Mouse (Mus musculus) hindlimb bud, embryonic 11.5 days (tissue): ENCODE measurements around the gene Tax1bp1.

Experiments used
- DNase-seq: peaks from one replicate; pipeline ENCODE4 v3.0.0-alpha.2; 2012; ENCODE audit warnings: low read depth, low spot score; ENCODE audit errors: extremely low spot score

Tax1bp1 gene

DNA sequence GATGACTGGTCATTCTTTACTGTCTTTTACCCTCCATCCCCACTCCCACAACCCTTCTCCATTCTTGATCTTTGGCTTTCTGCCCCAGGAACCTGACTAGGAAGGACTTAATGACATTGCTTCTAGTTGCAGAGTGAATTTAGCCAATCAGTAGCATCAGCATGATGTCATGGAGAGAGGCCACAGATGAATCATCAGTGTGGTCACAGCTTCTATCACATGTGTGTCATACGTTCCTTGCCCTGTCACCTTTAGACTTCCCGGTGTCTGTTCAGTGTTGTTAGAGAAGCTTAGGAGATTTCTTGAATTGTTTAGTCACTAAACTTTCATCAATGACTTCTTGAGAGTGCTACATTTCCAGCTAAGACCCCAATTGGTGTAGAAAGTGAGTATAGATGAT is 10.3 kb upstream of the Tax1bp1 start:
- DNase-seq, result no peak

DNA sequence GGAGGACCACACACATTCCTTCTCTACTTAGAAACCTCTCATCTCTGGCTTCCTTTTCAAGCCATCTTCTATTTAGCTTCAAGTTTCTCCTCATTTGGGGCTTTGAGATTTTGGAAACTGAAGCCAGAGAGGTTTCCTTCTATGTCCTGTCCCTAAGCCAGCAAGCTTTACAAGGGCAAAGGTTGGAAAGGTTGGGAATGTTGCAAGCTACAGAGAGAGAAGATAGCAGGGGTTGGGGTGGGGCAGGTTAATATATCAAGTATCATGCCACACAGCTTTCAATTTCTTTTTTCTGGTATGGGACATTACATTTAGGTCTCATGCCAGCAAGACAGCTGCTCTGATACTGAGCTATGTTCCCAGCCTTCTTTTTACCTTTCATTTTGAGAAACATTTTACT is 8.2 kb upstream of the Tax1bp1 start:
- no peak for DNase-seq

DNA sequence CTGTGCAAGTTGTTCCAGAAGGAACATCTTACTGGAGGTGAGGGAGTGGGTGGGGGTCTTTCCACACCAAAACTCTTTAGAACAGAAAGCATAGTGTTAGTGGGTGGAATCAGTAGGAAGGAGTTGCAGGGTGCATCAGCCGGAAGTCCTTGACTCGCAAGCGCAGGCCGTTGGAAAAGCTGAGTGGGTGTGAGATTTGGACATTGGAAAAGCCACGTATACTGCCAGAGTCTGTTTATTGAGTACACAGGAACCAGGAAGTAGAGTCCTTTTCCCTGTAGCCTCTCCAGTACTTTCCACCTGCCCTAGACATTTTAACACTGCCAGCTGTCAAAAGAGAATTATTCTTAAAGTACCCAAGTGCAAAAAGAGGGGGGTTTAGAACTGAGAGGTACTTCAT is 5.7 kb upstream of the Tax1bp1 start:
- no peak for DNase-seq

DNA sequence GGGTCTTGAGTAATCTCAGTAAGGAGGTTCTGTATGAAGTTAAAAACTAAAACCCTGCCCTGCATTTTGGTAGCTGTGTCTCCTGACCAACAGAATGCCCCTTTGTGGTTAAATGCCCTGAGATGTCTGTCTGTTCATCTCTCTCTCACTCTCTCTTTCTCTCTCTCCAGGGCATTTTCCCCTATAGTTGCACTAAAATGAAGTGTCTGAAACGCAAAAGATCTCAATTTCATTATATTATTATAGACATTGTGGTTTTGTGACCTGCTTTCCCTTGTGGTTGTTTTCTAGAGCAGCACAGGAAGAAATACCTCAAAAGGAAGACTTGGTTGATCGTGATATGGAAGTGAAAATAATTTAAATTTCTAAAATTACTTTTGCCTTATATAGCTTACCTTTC is 966 bp upstream of the Tax1bp1 start:
- no peak for DNase-seq

DNA sequence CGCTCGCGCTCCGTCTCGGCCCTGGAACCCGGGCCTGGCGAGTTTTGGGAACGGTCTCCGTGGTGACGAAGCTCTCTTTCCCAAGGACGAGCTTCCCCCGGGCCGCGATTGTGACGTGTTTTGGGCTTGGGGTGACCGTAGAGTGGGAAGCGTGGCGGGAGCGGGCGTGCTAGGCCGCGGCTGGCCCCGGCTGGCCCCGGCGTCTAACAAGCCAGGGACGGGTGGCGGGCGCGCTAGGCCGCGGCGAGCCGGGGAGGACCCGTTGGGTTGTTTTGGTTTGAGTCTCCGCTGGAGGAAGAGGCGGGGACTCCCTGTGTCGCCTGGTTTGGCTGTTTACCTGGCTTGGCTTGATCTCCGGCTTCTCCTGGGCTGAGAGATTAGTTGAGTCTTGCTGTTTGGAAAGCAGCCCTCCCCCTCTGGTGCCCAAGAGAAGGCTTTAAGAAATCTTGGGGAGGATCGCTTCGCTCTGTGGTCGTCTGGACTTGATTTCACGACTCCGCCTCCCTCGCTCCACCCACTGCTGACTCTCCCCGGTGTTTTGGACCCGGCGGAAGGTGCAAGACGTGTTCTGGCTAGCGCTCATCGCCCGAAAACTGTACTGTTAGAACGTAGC is 474 bp downstream of the Tax1bp1 start:
- DNase-seq, result no peak

DNA sequence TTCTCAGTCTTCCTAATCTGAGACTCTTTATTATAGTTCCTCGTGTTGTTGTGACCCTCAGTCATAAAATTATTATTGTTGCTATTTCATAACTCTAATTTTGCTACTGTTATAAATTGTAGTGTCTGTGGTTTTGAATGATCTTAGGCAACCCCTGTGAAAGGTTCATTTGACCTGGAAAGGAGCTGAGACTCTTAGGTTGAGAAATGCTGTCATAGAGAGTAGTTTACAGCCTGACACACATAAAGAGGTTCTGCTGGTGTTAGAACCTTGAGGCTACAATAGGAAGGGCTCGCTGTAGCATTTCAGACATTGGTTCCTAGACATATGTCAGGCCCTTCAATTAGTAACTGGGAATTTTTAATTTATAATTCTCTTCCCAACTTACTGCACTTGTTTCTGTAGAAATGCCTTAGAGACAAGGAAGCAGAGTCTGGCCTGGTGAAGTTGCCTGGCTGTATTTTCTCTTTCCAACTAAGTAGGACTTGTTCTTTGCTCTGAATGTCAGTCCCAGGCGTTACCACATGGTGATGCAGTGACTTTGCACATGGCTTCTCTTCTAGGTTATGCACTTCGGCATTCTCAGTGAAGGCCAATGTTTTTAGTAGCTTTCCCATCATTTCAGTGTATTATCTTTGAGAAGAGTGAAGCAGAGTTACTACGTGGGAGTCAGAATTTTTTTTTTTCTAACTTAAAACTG is 4.1 kb downstream of the Tax1bp1 start:
- DNase-seq, result no peak

DNA sequence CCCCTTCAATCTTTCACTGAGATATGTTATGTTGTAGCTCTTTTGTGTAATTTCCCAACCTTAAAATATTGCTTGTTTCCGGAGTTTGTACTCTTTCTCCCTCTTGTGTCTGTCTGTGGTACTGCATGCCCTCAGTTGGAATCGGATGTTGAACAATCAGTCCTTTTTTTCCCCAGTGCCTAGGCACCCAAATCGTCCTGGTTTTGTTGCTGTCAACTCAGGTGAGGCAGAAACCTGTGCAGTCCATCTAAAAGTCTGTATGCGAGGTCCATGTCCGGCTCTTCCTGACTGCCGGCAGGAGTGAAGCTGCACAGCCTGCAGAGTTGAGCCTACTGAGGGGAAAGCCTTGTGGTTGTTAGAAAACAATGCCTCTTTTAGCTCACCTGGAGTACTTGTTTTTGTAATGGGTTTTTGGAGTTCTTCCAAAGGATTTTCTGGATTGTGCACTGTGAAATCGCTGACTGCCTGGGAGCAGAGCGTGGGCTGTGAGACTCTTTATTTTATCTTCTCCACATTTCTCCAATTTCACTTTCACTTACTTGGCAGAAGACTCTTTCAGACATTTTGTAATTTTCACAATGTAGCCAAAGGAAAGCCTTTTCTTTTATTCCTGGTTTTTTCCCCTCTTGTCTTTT is 11.4 kb downstream of the Tax1bp1 start:
- peak; percentile 66 for DNase-seq

DNA sequence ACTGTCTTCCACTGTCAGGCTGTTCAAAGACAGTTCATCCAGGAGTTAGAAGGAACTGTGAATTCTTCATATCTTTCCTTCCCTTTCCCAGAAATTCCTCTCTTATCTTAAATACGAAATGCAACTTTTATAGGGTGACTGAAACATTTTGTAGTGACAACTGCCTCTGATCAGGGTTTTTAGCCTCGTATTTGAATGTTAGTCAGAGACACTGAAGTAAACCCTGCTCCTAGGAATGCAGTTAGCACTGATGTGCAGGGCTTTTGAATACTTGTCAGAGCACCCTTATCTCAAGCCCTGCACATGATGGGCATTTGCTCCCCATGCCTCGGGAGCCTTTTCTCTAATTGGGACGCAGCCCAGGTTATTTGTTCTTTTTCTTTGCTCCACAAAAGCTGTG is 16.8 kb downstream of the Tax1bp1 start:
- DNase-seq, result no peak

DNA sequence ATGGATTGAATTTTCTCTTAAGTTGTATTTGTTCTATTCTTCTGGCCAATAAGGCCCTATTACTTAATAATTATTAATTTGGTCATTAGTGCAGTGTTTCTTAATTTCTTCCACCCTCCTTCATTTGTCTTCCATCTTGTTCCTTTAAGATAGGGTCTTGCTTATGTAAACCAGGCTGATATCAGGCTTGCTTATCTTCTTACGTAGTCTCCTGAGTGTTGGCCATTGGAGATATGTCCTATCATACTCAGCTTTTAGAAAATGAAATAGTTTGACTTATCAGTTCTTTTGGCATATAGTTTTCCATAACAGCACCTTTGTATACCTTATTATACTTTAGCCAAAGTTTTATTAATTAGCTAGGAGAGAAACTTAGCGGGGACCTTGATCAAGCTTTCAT is 21.1 kb downstream of the Tax1bp1 start:
- DNase-seq, result no peak

DNA sequence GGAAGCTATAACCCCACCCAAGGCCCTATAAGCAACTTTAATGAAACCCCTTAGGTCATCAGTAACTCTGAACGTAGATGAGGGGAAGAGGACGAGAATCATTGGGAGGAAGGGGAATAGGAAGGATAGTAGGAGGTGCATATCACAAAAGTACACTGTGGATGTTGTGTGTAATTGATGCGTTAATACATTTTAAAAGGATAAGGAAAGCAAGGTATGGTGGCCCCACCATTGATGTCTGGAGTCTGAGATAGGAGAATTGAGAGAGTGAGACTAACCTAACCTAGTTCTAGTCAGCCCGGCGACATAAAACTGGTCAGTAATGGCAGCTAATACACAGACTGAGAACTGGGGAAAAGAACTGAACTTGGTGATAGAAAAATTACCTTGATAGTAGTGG is 39.3 kb downstream of the Tax1bp1 start:
- no peak for DNase-seq

DNA sequence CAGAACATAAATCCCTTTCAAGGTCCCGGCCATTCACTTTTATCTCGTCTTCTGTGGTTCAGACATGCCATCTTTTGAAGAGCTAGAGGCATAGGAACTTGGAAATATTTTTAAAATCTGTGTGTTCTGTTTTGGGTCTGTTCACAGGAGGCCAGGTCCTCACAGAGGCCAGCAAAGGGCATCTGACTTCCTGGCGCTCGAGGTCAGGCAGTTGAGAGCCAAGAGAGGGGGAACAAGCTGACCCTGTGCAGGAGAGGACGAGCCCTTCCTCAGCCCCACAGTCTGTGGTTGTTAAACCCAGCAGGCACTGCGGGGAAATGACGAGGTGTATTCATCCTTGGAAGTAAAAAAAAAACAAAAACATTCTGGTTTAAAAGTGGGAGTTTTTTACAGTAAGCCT is 51.7 kb downstream of the Tax1bp1 start:
- no peak for DNase-seq

DNA sequence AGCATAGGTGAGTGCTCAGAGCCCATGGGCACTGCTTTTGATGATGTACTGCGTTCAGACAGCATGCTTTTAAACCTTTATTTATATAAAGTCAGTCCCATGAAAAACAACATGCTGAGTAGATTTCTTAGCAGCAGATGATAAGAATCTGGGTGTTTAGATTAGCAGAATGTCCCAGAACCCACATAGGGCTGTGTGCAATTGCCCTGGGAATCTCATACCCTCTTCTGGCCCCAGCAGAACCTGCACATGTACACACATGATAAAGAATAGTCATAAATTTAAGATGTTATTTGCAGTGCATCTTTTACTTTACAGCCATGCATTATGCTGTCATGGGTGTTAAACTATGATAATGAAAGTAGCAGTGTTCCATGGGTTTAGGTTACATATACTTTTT is 57.3 kb downstream of the Tax1bp1 start:
- DNase-seq, result no peak

DNA sequence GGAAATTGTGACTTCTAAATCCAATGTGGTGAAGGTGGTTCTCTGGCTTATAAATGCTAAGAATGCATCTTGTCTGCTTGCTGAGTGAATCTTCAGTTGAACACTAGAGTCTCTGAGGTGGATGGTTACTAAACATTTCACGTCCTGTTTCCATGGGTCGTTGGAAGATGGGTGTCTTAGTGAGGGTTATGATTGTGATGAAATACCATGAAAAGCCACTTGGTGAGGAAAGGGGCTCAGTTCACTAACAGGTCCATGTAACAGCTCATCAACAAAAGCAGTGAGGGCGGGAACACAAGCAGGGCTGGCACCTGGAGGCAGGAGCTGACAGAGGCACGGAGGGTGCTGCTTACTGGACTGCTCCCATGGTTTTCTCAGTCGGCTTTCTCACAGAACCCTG is 59.6 kb downstream of the Tax1bp1 start:
- no peak for DNase-seq

DNA sequence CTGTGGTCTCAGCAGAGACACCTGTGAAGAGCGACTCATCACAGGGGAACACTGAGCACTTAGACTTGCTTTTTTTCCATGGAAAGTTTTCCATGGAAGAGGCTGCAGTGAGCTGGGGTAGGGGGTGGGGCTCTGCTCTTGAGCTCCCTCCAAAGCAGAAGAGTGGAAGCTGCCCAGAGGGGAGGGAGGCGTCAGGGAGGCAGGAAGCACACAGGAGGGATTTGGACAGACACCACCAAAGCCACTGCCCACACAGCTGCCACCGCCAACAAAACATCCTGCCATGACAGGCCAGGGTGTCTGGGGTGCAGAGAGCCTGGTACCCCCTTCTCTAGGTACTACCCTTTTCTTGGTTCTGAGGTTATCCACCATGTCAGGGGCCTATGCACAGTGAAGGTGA is 61.8 kb downstream of the Tax1bp1 start:
- no peak for DNase-seq

DNA sequence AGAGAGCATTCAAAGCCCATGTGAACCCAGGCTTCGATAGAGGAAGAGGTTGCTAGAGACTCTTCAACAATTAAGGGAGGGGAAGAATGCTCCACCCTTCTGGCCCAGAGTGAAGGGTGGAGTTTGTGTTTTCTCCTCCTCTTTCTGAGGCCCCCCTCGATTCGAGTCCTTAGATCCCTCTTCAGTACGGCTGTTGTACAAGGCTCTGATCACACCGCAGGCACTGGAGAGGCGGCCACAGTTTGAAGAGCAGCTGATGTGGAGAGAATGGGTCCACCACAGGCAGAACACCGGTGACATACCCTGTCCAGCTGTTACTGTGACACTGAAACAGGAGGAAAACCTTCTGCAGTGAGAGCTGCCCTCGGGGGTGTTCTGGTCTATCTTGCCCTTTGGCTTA is 62.4 kb downstream of the Tax1bp1 start:
- DNase-seq, result no peak

DNA sequence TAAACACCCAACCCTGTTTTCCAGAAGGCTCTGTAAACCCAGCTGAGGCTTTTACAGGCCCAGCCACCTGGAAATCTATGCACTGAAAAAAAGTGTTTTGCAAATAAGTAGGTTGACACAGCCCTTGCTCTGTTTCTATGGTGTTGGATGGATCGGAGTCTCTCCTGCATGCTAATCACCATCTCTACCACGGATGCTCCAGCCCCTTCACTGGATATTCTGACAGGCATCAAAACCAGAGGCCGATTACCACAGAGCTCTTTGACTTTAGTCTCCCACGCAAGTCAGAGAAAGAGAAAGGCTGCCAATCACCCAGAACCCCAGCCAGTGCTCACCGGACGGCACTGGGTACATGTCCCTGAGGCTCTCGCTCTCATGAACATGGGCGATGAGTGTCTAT is 63.5 kb downstream of the Tax1bp1 start:
- no peak for DNase-seq

DNA sequence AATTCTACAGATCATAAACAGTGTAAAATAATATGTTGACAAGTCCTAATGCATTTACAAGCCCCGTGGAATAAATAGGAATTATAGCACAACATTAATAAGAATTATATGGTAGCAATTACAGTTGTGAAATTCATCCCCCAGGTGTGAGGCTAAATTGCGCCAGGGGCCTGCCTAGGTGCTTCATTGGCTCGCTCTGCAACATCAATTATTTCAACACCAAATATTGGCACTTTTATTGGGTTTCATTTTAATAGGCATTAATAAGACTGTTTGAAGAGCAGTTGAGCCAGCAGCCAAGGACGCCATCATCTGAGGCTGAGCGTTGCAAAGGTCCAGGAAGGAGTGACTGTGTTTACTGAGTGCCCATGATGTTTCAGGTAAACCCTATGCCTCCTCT is 65.0 kb downstream of the Tax1bp1 start:
- peak; percentile 73 for DNase-seq

DNA sequence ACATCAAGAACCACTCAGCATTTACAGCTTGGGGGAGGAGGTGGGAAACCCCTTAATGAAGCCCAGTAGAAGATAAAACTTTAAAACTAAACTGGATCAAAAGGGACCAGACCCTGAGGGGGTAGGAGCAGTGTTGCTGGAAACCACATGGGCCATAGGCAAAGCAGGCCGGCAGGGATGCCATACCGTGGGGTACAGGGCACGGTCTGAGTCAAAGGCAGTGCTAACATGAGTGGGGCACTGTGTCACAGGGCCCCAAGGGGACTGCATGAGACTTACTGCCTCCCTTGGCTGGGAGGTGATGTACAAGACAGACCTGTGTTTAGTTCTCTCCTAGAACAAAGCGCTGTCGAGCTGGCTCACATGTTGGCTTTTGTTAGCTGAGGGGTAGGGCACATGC is 66.0 kb downstream of the Tax1bp1 start:
- DNase-seq, result no peak

DNA sequence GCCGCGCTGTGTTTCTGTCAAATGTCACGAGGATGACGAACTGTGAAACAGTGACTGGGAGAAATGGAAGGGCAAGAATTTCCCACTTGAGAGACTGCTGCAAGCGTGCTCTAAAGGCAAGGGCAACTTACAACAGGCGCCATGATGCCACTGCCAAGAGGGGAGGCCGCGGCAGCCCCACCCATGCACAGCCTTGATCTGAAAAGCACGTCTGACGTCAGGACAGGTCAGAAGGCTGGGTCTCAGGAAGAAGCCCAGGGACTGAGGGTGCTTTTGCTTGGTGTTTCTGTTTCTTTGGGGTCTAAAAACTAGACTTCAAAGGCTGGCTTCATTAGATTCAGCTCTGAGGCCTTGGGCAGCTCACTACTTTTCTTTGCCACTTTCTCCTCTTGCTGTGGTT is 76.8 kb downstream of the Tax1bp1 start:
- no peak for DNase-seq

DNA sequence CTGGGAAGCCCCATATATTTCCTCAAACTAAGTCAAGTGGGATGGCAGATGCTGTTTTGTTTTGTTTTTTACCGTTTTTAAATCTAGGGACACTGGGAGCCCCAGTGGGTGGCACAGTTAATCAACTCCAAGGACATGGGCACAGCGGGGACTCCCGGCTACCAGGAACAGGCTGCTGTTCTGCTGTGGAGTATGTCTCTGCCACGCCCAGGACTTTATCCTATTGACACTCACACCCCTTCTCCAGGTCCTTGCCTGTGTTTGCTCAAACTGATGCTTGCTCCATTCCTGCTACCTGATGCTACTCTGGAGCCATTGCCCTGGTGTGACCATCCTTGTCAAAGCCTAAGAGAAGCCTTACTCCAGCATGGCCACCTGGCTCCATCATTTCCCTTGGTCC is 77.3 kb downstream of the Tax1bp1 start:
- no peak for DNase-seq

DNA sequence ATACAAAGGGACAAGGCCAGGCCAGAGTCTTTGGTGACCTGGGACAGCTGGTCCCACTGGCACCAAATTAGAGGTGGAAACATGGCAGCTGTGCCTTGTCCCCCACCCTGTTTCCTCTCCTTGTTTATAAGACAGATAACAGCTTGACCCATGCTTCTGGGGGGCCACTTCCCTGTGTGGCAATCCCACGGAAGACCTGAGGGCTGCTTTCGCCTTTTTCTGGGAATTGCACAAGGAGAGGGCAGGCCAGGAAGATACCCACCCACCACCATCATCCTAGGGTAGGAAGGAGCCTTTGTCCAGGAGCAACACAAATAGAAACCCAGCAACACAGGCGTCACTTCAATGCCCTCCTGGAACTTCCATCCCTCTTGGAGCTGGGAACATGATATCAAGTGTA is 78.9 kb downstream of the Tax1bp1 start:
- DNase-seq, result no peak

DNA sequence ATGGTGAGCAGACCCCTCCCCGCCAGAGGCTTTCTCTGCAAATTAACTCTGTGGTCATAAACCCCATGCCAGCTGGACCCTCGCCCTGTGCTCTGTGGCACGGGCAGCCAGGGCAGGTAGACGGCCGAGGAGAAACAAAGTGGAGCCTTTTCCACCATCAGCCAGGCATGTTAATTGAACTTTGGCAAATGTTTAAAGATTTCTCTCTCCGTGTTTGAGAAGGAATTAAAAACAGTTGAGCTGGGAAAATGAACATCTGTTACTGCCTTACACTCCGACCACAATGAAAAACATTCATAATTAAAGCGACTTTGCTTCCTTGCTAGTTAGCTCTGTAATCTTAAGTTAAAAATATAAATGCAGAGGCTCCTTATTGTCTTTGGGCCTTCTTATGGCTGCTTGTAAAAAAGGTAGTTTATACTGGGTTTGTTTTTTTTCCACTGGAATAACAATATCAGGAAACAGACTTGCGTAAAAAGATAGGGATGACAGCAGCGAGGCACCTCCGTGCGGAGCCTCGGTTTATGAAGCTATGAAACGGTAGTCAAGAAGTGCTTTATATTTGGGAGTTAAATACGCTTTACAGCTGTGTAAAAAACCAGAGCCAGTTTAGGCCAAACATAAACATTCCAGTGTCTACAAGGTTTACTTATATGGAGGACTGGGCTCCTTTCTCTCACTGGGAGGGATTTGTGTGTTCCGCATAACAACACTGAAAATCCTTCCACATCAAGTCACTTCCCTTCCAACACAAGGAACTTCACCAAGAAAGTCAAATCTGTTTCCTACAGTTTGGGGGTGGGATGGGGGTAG is 81.7 kb downstream of the Tax1bp1 start:
- no peak for DNase-seq
